Mouse (Mus musculus) left cerebral cortex, adult 9 months (tissue): ENCODE measurements around the gene Myh14.

Experiments used
- DNase-seq, 2 experiments: peaks; one replicate each; pipeline ENCODE4 v3.0.0; 2022; ENCODE audit warnings: low spot score in 2 of 2

Gene Myh14

GRCm38 (mm10) chr7:44669103-44669502, 1.5 kb downstream of the Myh14 start:
- no peak for DNase-seq

- no peak for DNase-seq
These were observed 2.5 kb downstream of the Myh14 start for GRCm38 (mm10) chr7:44667996-44668738.

- no peak for DNase-seq
These were observed 4.2 kb downstream of the Myh14 start for GRCm38 (mm10) chr7:44666462-44666861.

GRCm38 (mm10) chr7:44664731-44665130, 5.9 kb downstream of the Myh14 start:
- DNase-seq, result no peak

GRCm38 (mm10) chr7:44663546-44663945, 7.1 kb downstream of the Myh14 start:
- no peak for DNase-seq

- DNase-seq, result no peak
These were observed 8.1 kb downstream of the Myh14 start for GRCm38 (mm10) chr7:44662569-44662968.

- DNase-seq, result no peak
These were observed 8.5 kb downstream of the Myh14 start for GRCm38 (mm10) chr7:44662168-44662567.

GRCm38 (mm10) chr7:44661219-44661618, 9.4 kb downstream of the Myh14 start:
- DNase-seq, result peak; percentile 52 to 88

- peak in 1 of 2 experiments; percentile 38 for DNase-seq
These were observed 15.1 kb downstream of the Myh14 start for GRCm38 (mm10) chr7:44655504-44655903.

GRCm38 (mm10) chr7:44653773-44654172, 16.9 kb downstream of the Myh14 start:
- DNase-seq, result no peak

GRCm38 (mm10) chr7:44651416-44651815, 19.2 kb downstream of the Myh14 start:
- DNase-seq, result no peak

- peak in 1 of 2 experiments; percentile 68 for DNase-seq
These were observed 20.7 kb downstream of the Myh14 start for GRCm38 (mm10) chr7:44649990-44650389.

GRCm38 (mm10) chr7:44649094-44649610, 21.5 kb downstream of the Myh14 start:
- DNase-seq, result no peak

- DNase-seq, result no peak
These were observed 22.9 kb downstream of the Myh14 start for GRCm38 (mm10) chr7:44647729-44648128.

- peak in 1 of 2 experiments; percentile 77 for DNase-seq
These were observed 23.5 kb downstream of the Myh14 start for GRCm38 (mm10) chr7:44647042-44647724.

GRCm38 (mm10) chr7:44645951-44646350, 24.7 kb downstream of the Myh14 start:
- no peak for DNase-seq

- no peak for DNase-seq
These were observed 25.4 kb downstream of the Myh14 start for GRCm38 (mm10) chr7:44645256-44645655.

GRCm38 (mm10) chr7:44641887-44642286, 28.8 kb downstream of the Myh14 start:
- DNase-seq, result no peak

GRCm38 (mm10) chr7:44640843-44641605, 29.6 kb downstream of the Myh14 start:
- DNase-seq, result peak; percentile 39 to 80

GRCm38 (mm10) chr7:44638663-44639062, 32.0 kb downstream of the Myh14 start:
- no peak for DNase-seq

GRCm38 (mm10) chr7:44636684-44637083, 34.0 kb downstream of the Myh14 start:
- DNase-seq, result peak in 1 of 2 experiments; percentile 30

GRCm38 (mm10) chr7:44633407-44633806, 37.2 kb downstream of the Myh14 start:
- no peak for DNase-seq
